Mouse (Mus musculus): ENCODE measurements around the gene Ifi27l2a. TPM values are rescaled to one million over a fixed set of nuclear protein-coding genes. Genes with fewer than 3 reads are reported as not detected.
"Not testable (repeated sequence)": the region's sequence is repeated elsewhere in the genome, so short reads cannot be mapped to it uniquely, and the experiment has no call there.

Gene Ifi27l2a
- polyA plus RNA-seq (2014; fragmentation: Nextera tagmentation; extraction: Ambion mirVana) = 16.4 and 23.2 TPM in 2 replicates

GRCm38 (mm10) chr12:103443524-103443923 lies at the start of gene Ifi27l2a:
Gene Ifi27l2a (minus strand): TSS chr12:103443680.
- DNase-seq (ENCODE audit: low spot score) = no peak
- H3K4me3 ChIP-seq (ENCODE audit: low read depth, low read length) = no peak within 1 kb of the TSS
- no peak for ATAC-seq (replicated peaks; ENCODE audit: low FRiP score, low TSS enrichment, low read depth)

GRCm38 (mm10) chr12:103492767-103493166 lies 49.3 kb upstream of the Ifi27l2a start:
- Histone ChIP-seq H3K9me3 (ENCODE audit: control insufficient read depth, low read length) (no peaks in the 10 kb centered on the region), H3K4me1 (replicated peaks; ENCODE audit: control insufficient read depth, insufficient read depth, low read length) (no peaks in the 10 kb centered on the region), H3K4me2 (ENCODE audit: low read length) (no peak overlapping the region), H3K9ac (ENCODE audit: low read length) (no peak overlapping the region), H3K27me3 (replicated peaks; ENCODE audit: control insufficient read depth, insufficient read depth, low read length) (no peaks in the 10 kb centered on the region), H3K4me3 (ENCODE audit: low read depth, low read length) (no peak overlapping the region), H3K36me3 (ENCODE audit: control insufficient read depth, insufficient read depth, low read length) (no peaks in the 10 kb centered on the region), H3K27ac (ENCODE audit: low read depth) (no peak overlapping the region)
- ATAC-seq (replicated peaks; ENCODE audit: low FRiP score, low TSS enrichment, low read depth) (peak; percentile 33; the same call in 1 of the 2 replicates), DNase-seq (ENCODE audit: low spot score) (peak; percentile 85)
- 35% methylated on average over 5 of the region's 5 CpGs for WGBS

More at GRCm38 (mm10) chr12:103443524-103443923, at the start of gene Ifi27l2a:
- no peaks in the 10 kb centered on the region for H3K27me3 ChIP-seq (replicated peaks; ENCODE audit: control insufficient read depth, insufficient read depth, low read length)
- no peak within 1 kb of the TSS for H3K27ac ChIP-seq (ENCODE audit: low read depth)
- no peaks in the 10 kb centered on the region for H3K36me3 ChIP-seq (ENCODE audit: control insufficient read depth, insufficient read depth, low read length)
- H3K4me2 ChIP-seq (ENCODE audit: low read length) = no peak within 1 kb of the TSS
- no peaks in the 10 kb centered on the region for H3K4me1 ChIP-seq (replicated peaks; ENCODE audit: control insufficient read depth, insufficient read depth, low read length)
- 43% methylated on average over 3 of the region's 3 CpGs for WGBS
- H3K9ac ChIP-seq (ENCODE audit: low read length) = no peak within 1 kb of the TSS
- no peaks in the 10 kb centered on the region for H3K9me3 ChIP-seq (ENCODE audit: control insufficient read depth, low read length)

- DNase-seq (ENCODE audit: low spot score) (no peak), ATAC-seq (replicated peaks; ENCODE audit: low FRiP score, low TSS enrichment, low read depth) (no peak)
- Histone ChIP-seq H3K36me3 (ENCODE audit: control insufficient read depth, insufficient read depth, low read length) (no peaks in the 10 kb centered on the region), H3K27me3 (replicated peaks; ENCODE audit: control insufficient read depth, insufficient read depth, low read length) (no peaks in the 10 kb centered on the region), H3K4me1 (replicated peaks; ENCODE audit: control insufficient read depth, insufficient read depth, low read length) (no peaks in the 10 kb centered on the region), H3K4me3 (ENCODE audit: low read depth, low read length) (no peak overlapping the region), H3K4me2 (ENCODE audit: low read length) (no peak overlapping the region), H3K9ac (ENCODE audit: low read length) (no peak overlapping the region), H3K27ac (ENCODE audit: low read depth) (no peak overlapping the region), H3K9me3 (ENCODE audit: control insufficient read depth, low read length) (no peaks in the 10 kb centered on the region)
- WGBS = 74% methylated on average over 3 of the region's 3 CpGs
Observed at GRCm38 (mm10) chr12:103491091-103491730, 47.7 kb upstream of the Ifi27l2a start.

- no peak overlapping the region for H3K27ac ChIP-seq (ENCODE audit: low read depth)
- H3K36me3 ChIP-seq (ENCODE audit: control insufficient read depth, insufficient read depth, low read length) = no peaks in the 10 kb centered on the region
- H3K27me3 ChIP-seq (replicated peaks; ENCODE audit: control insufficient read depth, insufficient read depth, low read length) = no peaks in the 10 kb centered on the region
- no peak for DNase-seq (ENCODE audit: low spot score)
- ATAC-seq (replicated peaks; ENCODE audit: low FRiP score, low TSS enrichment, low read depth) = no peak
- 66% methylated on average over 2 of the region's 2 CpGs for WGBS
- no peaks in the 10 kb centered on the region for H3K4me1 ChIP-seq (replicated peaks; ENCODE audit: control insufficient read depth, insufficient read depth, low read length)
- no peak overlapping the region for H3K4me2 ChIP-seq (ENCODE audit: low read length)
- H3K9me3 ChIP-seq (ENCODE audit: control insufficient read depth, low read length) = no peaks in the 10 kb centered on the region
- H3K4me3 ChIP-seq (ENCODE audit: low read depth, low read length) = no peak overlapping the region
- H3K9ac ChIP-seq (ENCODE audit: low read length) = no peak overlapping the region
Observed at GRCm38 (mm10) chr12:103487750-103488149, 44.3 kb upstream of the Ifi27l2a start.

GRCm38 (mm10) chr12:103487276-103487675 lies 43.8 kb upstream of the Ifi27l2a start:
- ATAC-seq (replicated peaks; ENCODE audit: low FRiP score, low TSS enrichment, low read depth) (no peak), DNase-seq (ENCODE audit: low spot score) (no peak)
- H3K27ac ChIP-seq (ENCODE audit: low read depth) = no peak overlapping the region
- H3K27me3 ChIP-seq (replicated peaks; ENCODE audit: control insufficient read depth, insufficient read depth, low read length) = no peaks in the 10 kb centered on the region
- no peak overlapping the region for H3K4me2 ChIP-seq (ENCODE audit: low read length)
- no peak overlapping the region for H3K4me3 ChIP-seq (ENCODE audit: low read depth, low read length)
- no peaks in the 10 kb centered on the region for H3K4me1 ChIP-seq (replicated peaks; ENCODE audit: control insufficient read depth, insufficient read depth, low read length)
- WGBS = 61% methylated on average over 4 of the region's 4 CpGs
- H3K9ac ChIP-seq (ENCODE audit: low read length) = no peak overlapping the region
- H3K36me3 ChIP-seq (ENCODE audit: control insufficient read depth, insufficient read depth, low read length) = no peaks in the 10 kb centered on the region
- no peaks in the 10 kb centered on the region for H3K9me3 ChIP-seq (ENCODE audit: control insufficient read depth, low read length)

GRCm38 (mm10) chr12:103486726-103487125 lies 43.2 kb upstream of the Ifi27l2a start:
- Histone ChIP-seq H3K4me1 (replicated peaks; ENCODE audit: control insufficient read depth, insufficient read depth, low read length) (no peaks in the 10 kb centered on the region), H3K9me3 (ENCODE audit: control insufficient read depth, low read length) (no peaks in the 10 kb centered on the region), H3K4me3 (ENCODE audit: low read depth, low read length) (no peak overlapping the region), H3K4me2 (ENCODE audit: low read length) (no peak overlapping the region), H3K27me3 (replicated peaks; ENCODE audit: control insufficient read depth, insufficient read depth, low read length) (no peaks in the 10 kb centered on the region), H3K36me3 (ENCODE audit: control insufficient read depth, insufficient read depth, low read length) (no peaks in the 10 kb centered on the region), H3K9ac (ENCODE audit: low read length) (no peak overlapping the region), H3K27ac (ENCODE audit: low read depth) (no peak overlapping the region)
- no peak for DNase-seq (ENCODE audit: low spot score)
- WGBS = 72% methylated on average over 1 of the region's 1 CpGs
- ATAC-seq (replicated peaks; ENCODE audit: low FRiP score, low TSS enrichment, low read depth) = no peak

GRCm38 (mm10) chr12:103484200-103484972 lies 40.9 kb upstream of the Ifi27l2a start:
- not testable (repeated sequence) for H3K4me3 ChIP-seq (ENCODE audit: low read depth, low read length); H3K4me1 ChIP-seq (replicated peaks; ENCODE audit: control insufficient read depth, insufficient read depth, low read length); H3K9ac ChIP-seq (ENCODE audit: low read length); H3K36me3 ChIP-seq (ENCODE audit: control insufficient read depth, insufficient read depth, low read length); H3K27ac ChIP-seq (ENCODE audit: low read depth); ATAC-seq (replicated peaks; ENCODE audit: low FRiP score, low TSS enrichment, low read depth); H3K4me2 ChIP-seq (ENCODE audit: low read length); H3K27me3 ChIP-seq (replicated peaks; ENCODE audit: control insufficient read depth, insufficient read depth, low read length); DNase-seq (ENCODE audit: low spot score); H3K9me3 ChIP-seq (ENCODE audit: control insufficient read depth, low read length)
- 66% methylated on average over 9 of the region's 9 CpGs for WGBS

GRCm38 (mm10) chr12:103482781-103483180 lies 39.3 kb upstream of the Ifi27l2a start:
- ATAC-seq (replicated peaks; ENCODE audit: low FRiP score, low TSS enrichment, low read depth) (no peak), DNase-seq (ENCODE audit: low spot score) (no peak)
- H3K9ac ChIP-seq (ENCODE audit: low read length) = no peak overlapping the region
- H3K4me1 ChIP-seq (replicated peaks; ENCODE audit: control insufficient read depth, insufficient read depth, low read length) = no peaks in the 10 kb centered on the region
- 82% methylated on average over 2 of the region's 2 CpGs for WGBS
- H3K4me3 ChIP-seq (ENCODE audit: low read depth, low read length) = no peak overlapping the region
- H3K27me3 ChIP-seq (replicated peaks; ENCODE audit: control insufficient read depth, insufficient read depth, low read length) = no peaks in the 10 kb centered on the region
- no peak overlapping the region for H3K27ac ChIP-seq (ENCODE audit: low read depth)
- H3K36me3 ChIP-seq (ENCODE audit: control insufficient read depth, insufficient read depth, low read length) = no peaks in the 10 kb centered on the region
- H3K4me2 ChIP-seq (ENCODE audit: low read length) = no peak overlapping the region
- no peaks in the 10 kb centered on the region for H3K9me3 ChIP-seq (ENCODE audit: control insufficient read depth, low read length)
